Mouse (Mus musculus) limb, embryonic 15.5 days (tissue): Measurements from ENCODE around the gene 4930564D02Rik. TPM values are rescaled to one million over a fixed set of nuclear protein-coding genes. Genes with fewer than 3 reads are reported as not detected.

Source experiments
- ATAC-seq: fragments of 200-750 bp; cut with Nextera tagmentation; 2 replicates; pipeline ENCODE4 v1.8.0; 2017; ENCODE audit warnings: low read depth, moderate TSS enrichment; ENCODE audit not compliant: insufficient number of reproducible peaks, low FRiP score, low TSS enrichment
- H3K27ac ChIP-seq: fragments of 300-500 bp; sonication (generic); 2 replicates; pipeline ENCODE4 v1.5.1; 2015; ENCODE audit warnings: moderate library complexity, mild to moderate bottlenecking, inconsistent platforms
- H3K27me3 ChIP-seq: fragments of 300-500 bp; sonication (generic); 2 replicates; pipeline ENCODE4 v1.6.1; 2015; ENCODE audit warnings: inconsistent platforms
- H3K36me3 ChIP-seq: fragments of 300-500 bp; sonication (generic); 2 replicates; pipeline ENCODE4 v1.6.1; 2015; ENCODE audit warnings: inconsistent platforms
- H3K4me1 ChIP-seq: fragments of 300-500 bp; sonication (generic); 2 replicates; pipeline ENCODE4 v1.6.1; 2015; ENCODE audit warnings: inconsistent platforms
- H3K4me2 ChIP-seq: fragments of 300-500 bp; sonication (generic); 2 replicates; pipeline ENCODE4 v1.6.1; 2015; ENCODE audit warnings: mild to moderate bottlenecking, inconsistent platforms
- H3K4me3 ChIP-seq: fragments of 300-500 bp; sonication (generic); 2 replicates; pipeline ENCODE4 v1.5.1; 2015; ENCODE audit warnings: mild to moderate bottlenecking, inconsistent platforms
- H3K9ac ChIP-seq: fragments of 300-500 bp; sonication (generic); 2 replicates; pipeline ENCODE4 v1.6.1; 2015; ENCODE audit warnings: inconsistent platforms
- H3K9me3 ChIP-seq: fragments of 300-500 bp; sonication (generic); 2 replicates; pipeline ENCODE4 v1.6.1; 2016; ENCODE audit warnings: inconsistent platforms
- WGBS: fragments of 180-500 bp; shearing (Covaris S2); methylation state at CpG from one replicate; pipeline ENCODE4 v1.1.7; 2015; 5-methylcytosine and 5-hydroxymethylcytosine counted together
- polyA plus RNA-seq: library from polyadenylated mRNA; unstranded; fragments of >200 nt; fragmentation: Nextera tagmentation; extraction: Ambion mirVana; gene quantifications from 2 replicates; pipeline ENCODE4 v1.2.1, GENCODE M21; 2015

The 4930564D02Rik gene
- polyA plus RNA-seq, 1 experiment from 2014 or later, result not detected

- no peak for ATAC-seq
- WGBS, result 66% methylated on average over 5 of the region's 5 CpGs
- peaks cover 34% of the 10 kb centered on the region for H3K4me1 ChIP-seq
- H3K36me3 ChIP-seq, result no peaks in the 10 kb centered on the region
- no peak overlapping the region for H3K9ac ChIP-seq
- no peaks in the 10 kb centered on the region for H3K9me3 ChIP-seq
- no peak overlapping the region for H3K4me2 ChIP-seq
- peak overlapping the region; percentile 22; the same call in 1 of the 2 replicates for H3K27ac ChIP-seq
- no peaks in the 10 kb centered on the region for H3K27me3 ChIP-seq
- no peak overlapping the region for H3K4me3 ChIP-seq
These were observed 19.8 kb upstream of the 4930564D02Rik start for GRCm38 (mm10) chr3:105046870-105047269.

DNA sequence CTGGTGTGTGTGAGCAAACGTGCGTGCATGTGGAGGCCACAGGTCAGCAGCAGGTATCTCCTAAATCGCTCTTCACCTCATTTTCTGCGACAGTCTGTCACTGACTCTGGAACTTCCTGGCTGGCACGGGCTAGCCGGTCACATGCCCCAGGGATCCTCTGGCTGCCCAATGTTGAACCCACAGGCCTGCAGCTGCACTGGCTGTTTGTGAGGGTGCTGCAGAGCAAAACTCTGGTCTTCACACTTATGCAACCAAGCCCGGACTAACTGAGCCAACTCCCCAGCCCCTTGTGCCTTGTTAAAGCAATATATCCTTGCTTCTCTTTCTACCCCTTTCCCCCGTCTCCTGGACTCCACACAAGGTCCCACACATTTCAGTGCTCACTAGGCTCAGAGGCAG is 19.0 kb upstream of the 4930564D02Rik start:
- Histone ChIP-seq H3K4me3 (no peak overlapping the region), H3K9me3 (no peaks in the 10 kb centered on the region), H3K4me1 (peaks cover 38% of the 10 kb centered on the region), H3K27me3 (no peaks in the 10 kb centered on the region), H3K9ac (no peak overlapping the region), H3K36me3 (no peaks in the 10 kb centered on the region), H3K27ac (0 out of 2 replicates have a peak overlapping the region, but pooled peaks have one; percentile 22), H3K4me2 (no peak overlapping the region)
- 44% methylated on average over 8 of the region's 8 CpGs for WGBS
- ATAC-seq, result no peak

GRCm38 (mm10) chr3:105049848-105050247 is 16.8 kb upstream of the 4930564D02Rik start:
- Histone ChIP-seq H3K4me2 (no peak overlapping the region), H3K9me3 (no peaks in the 10 kb centered on the region), H3K9ac (no peak overlapping the region), H3K27me3 (no peaks in the 10 kb centered on the region), H3K36me3 (no peaks in the 10 kb centered on the region), H3K4me3 (no peak overlapping the region), H3K4me1 (peaks cover 39% of the 10 kb centered on the region), H3K27ac (no peak overlapping the region)
- ATAC-seq, result no peak
- WGBS, result 62% methylated on average over 6 of the region's 6 CpGs

DNA sequence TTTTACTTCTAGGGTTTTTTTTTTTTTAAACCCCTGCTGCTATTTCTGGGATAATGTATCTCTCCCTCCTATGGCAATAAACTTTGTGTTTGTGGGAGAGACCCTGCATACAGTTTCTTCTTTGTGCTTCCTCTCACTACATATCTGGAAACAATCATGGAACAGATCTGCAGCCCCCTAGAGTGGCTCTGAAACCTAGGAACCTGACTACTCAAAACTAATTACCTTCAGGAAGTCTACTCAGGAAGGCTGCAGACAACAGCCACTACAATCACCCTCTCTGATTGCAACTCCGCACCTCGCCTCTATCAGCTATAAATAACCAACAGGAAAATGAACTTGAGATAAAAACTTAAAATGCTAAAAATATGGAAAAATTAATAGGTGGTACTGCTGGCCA is 15.5 kb upstream of the 4930564D02Rik start:
- Histone ChIP-seq H3K4me2 (peak overlapping the region; percentile 67), H3K36me3 (no peaks in the 10 kb centered on the region), H3K4me1 (peaks cover 35% of the 10 kb centered on the region), H3K4me3 (no peak overlapping the region), H3K9ac (no peak overlapping the region), H3K9me3 (no peaks in the 10 kb centered on the region), H3K27me3 (no peaks in the 10 kb centered on the region), H3K27ac (no peak overlapping the region)
- 26% methylated on average over 2 of the region's 2 CpGs for WGBS
- no peak for ATAC-seq

DNA sequence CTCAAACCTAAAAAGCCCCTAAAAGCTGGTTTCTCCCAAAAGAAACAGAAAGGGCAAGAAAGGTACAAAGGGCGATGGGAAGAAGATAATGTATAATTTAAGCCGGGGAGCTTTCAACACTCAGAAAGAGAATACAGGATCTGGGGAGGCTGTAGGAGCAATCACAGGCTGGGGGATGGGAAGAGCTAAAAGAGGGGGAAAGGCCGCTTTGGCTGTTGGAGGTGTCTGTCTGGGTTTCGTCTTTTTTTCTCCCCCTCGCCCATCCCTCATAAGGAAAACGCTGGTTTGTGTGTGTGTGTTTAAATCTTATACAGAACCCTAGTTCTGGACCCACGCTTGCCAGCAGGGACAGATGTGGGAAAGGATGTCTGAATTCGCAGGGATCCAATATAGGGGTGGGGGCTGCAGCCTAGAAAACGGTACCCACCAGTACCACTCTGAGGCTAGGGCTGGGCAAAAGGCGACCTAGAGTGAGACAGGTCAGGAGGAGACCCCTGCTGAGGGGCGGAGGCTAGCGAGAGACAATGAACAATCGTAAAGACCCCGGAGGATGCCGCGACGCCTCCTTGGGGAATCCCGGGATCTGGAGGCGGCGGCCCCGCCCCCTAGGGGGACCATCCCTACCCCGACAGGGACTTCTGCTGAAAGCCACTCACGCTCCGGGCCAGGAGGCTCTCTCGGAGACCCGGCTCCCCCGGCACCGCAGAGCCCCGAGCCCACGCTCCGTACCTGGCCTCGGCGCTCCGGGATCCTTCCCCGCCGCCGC is 14.3 kb upstream of the 4930564D02Rik start:
- Histone ChIP-seq H3K4me1 (peaks cover 29% of the 10 kb centered on the region), H3K9ac (peak overlapping the region; percentile 88), H3K9me3 (no peaks in the 10 kb centered on the region), H3K4me3 (peak overlapping the region; percentile 92), H3K27me3 (no peaks in the 10 kb centered on the region), H3K27ac (peak overlapping the region; percentile 79), H3K4me2 (peak overlapping the region; percentile 67), H3K36me3 (no peaks in the 10 kb centered on the region)
- WGBS, result under 1% methylated on average over 25 of the region's 37 CpGs
- peak; percentile 50 for ATAC-seq

- peak within 1 kb of the TSS; percentile 67 for H3K4me2 ChIP-seq
- WGBS, result 3% methylated on average over 25 of the region's 31 CpGs
These were observed 13.5 kb upstream of the 4930564D02Rik start, which contains the start of gene Cttnbp2nl for GRCm38 (mm10) chr3:105052937-105053697. Cttnbp2nl (minus strand) TSS chr3:105053146.

DNA sequence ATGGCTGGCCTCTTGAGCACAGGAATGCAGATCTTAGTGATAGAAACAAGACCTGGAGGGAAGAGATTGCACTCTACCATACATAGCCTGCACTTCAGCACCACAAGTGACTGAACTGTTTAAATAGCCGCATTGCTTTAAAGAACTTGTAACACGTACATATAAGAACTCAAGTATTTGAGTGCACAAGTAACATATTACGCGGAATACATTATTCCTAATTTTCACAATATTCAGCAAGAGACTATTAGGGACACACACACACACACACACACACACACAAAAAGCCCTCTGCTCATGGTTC is 13.0 kb upstream of the 4930564D02Rik start:
- Histone ChIP-seq H3K9ac (0 out of 2 replicates have a peak overlapping the region, but pooled peaks have one; percentile 18), H3K36me3 (no peaks in the 10 kb centered on the region), H3K4me2 (peak overlapping the region; percentile 67), H3K9me3 (no peaks in the 10 kb centered on the region), H3K4me3 (peak overlapping the region; percentile 92), H3K4me1 (peaks cover 27% of the 10 kb centered on the region), H3K27ac (peak overlapping the region; percentile 79), H3K27me3 (no peaks in the 10 kb centered on the region)
- ATAC-seq, result no peak
- WGBS, result 66% methylated on average over 4 of the region's 4 CpGs

More at GRCm38 (mm10) chr3:105052937-105053697, 13.5 kb upstream of the 4930564D02Rik start, which contains the start of gene Cttnbp2nl:
- Histone ChIP-seq H3K36me3 (no peaks in the 10 kb centered on the region), H3K9ac (peak within 1 kb of the TSS; percentile 88), H3K27me3 (no peaks in the 10 kb centered on the region), H3K4me3 (peak within 1 kb of the TSS; percentile 92), H3K27ac (peak within 1 kb of the TSS; percentile 79), H3K4me1 (peaks cover 24% of the 10 kb centered on the region), H3K9me3 (no peaks in the 10 kb centered on the region)
- ATAC-seq, result peak; percentile 97

GRCm38 (mm10) chr3:105054952-105055351 is 11.7 kb upstream of the 4930564D02Rik start:
- Histone ChIP-seq H3K9ac (no peak overlapping the region), H3K9me3 (no peaks in the 10 kb centered on the region), H3K36me3 (no peaks in the 10 kb centered on the region), H3K27me3 (no peaks in the 10 kb centered on the region), H3K27ac (peak overlapping the region; percentile 43), H3K4me3 (no peak overlapping the region), H3K4me2 (no peak overlapping the region), H3K4me1 (peaks cover 30% of the 10 kb centered on the region)
- WGBS, result 60% methylated on average over 7 of the region's 7 CpGs
- ATAC-seq, result no peak

DNA sequence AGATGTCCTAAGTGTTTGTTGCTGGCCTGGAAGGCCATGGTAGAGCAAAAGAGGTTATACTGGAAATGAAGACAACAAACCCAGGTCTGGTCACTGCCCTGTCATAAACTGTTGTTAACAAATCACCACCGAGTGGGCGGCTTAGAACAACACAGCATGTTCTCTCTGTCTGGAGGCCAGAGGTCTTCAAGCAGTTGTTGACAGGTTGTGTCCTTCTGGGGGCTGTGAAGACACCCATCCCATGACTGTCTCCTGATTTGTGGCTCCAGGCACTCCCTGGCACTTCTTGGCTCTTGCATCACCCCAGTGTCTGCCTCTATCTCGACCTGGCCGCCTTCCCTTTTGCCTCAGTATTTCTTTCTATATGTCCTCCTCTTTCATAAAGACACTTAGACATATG is 11.0 kb upstream of the 4930564D02Rik start:
- no peak for ATAC-seq
- Histone ChIP-seq H3K9me3 (no peaks in the 10 kb centered on the region), H3K27me3 (no peaks in the 10 kb centered on the region), H3K4me1 (peaks cover 27% of the 10 kb centered on the region), H3K27ac (no peak overlapping the region), H3K9ac (no peak overlapping the region), H3K36me3 (no peaks in the 10 kb centered on the region), H3K4me3 (no peak overlapping the region), H3K4me2 (no peak overlapping the region)
- 65% methylated on average over 4 of the region's 4 CpGs for WGBS

GRCm38 (mm10) chr3:105058627-105059513 is 7.8 kb upstream of the 4930564D02Rik start:
- Histone ChIP-seq H3K9me3 (no peaks in the 10 kb centered on the region), H3K27me3 (no peaks in the 10 kb centered on the region), H3K4me3 (peak overlapping the region; percentile 24), H3K4me1 (peaks cover 15% of the 10 kb centered on the region), H3K27ac (no peak overlapping the region), H3K4me2 (peak overlapping the region; percentile 48), H3K9ac (no peak overlapping the region), H3K36me3 (no peaks in the 10 kb centered on the region)
- 12% methylated on average over 25 of the region's 25 CpGs for WGBS
- no peak for ATAC-seq

- H3K27me3 ChIP-seq, result no peaks in the 10 kb centered on the region
- no peak for ATAC-seq
- WGBS, result 57% methylated on average over 7 of the region's 7 CpGs
- no peak overlapping the region for H3K4me2 ChIP-seq
- H3K27ac ChIP-seq, result no peak overlapping the region
- no peaks in the 10 kb centered on the region for H3K9me3 ChIP-seq
- no peaks in the 10 kb centered on the region for H3K36me3 ChIP-seq
- H3K4me3 ChIP-seq, result no peak overlapping the region
- peaks cover 15% of the 10 kb centered on the region for H3K4me1 ChIP-seq
- H3K9ac ChIP-seq, result no peak overlapping the region
These were observed 6.7 kb upstream of the 4930564D02Rik start for GRCm38 (mm10) chr3:105059911-105060310.
